Mouse (Mus musculus) liver, embryonic 14.5 days (tissue): ENCODE measurements around the gene BC025446. TPM values are rescaled to one million over a fixed set of nuclear protein-coding genes. Genes with fewer than 3 reads are reported as not detected.

Experiments
- ATAC-seq: fragments of 200-750 bp; cut with Nextera tagmentation; 2 replicates; pipeline ENCODE4 v1.8.0; 2017; ENCODE audit warnings: moderate number of reproducible peaks, mild to moderate bottlenecking, moderate library complexity; ENCODE audit not compliant: insufficient read depth
- DNase-seq, 3 experiments: peaks; one replicate each; pipeline ENCODE4 v3.0.0-alpha.2; 2012 to 2013; ENCODE audit warnings: low read depth in 3 of 3, low spot score in 3 of 3
- H3K27ac ChIP-seq: fragments of 300-500 bp; sonication (generic); 2 replicates; pipeline ENCODE4 v1.5.1; 2014; ENCODE audit warnings: moderate library complexity, mild to moderate bottlenecking, control low read depth, inconsistent platforms
- H3K27me3 ChIP-seq: fragments of 300-500 bp; sonication (generic); 2 replicates; pipeline ENCODE4 v1.6.1; 2014; ENCODE audit warnings: mild to moderate bottlenecking, low read length, moderate library complexity; ENCODE audit not compliant: control insufficient read depth, insufficient read depth
- H3K36me3 ChIP-seq: fragments of 300-500 bp; sonication (generic); replicated peaks from 2 replicates; pipeline ENCODE4 v1.6.1; 2014; ENCODE audit warnings: low read depth; ENCODE audit not compliant: control insufficient read depth, insufficient read depth
- H3K4me1 ChIP-seq, 2 experiments: fragments of 200-500 bp in 1 of 2; fragments of 300-500 bp in 1 of 2; sonication (generic) in 1 of 2; replicated peaks; 2 replicates each; pipeline ENCODE4 v1.6.1; 2012 to 2014; ENCODE audit warnings: antibody characterized with exemption in 1 of 2, inconsistent platforms in 1 of 2, low read length in 1 of 2; ENCODE audit not compliant: control insufficient read depth in 2 of 2, insufficient read depth in 2 of 2
- H3K4me2 ChIP-seq: fragments of 300-500 bp; sonication (generic); 2 replicates; pipeline ENCODE4 v1.6.1; 2014; ENCODE audit warnings: low read depth, mild to moderate bottlenecking, control low read depth, moderate library complexity
- H3K4me3 ChIP-seq, 2 experiments: fragments of 200-500 bp in 1 of 2; fragments of 300-500 bp in 1 of 2; sonication (generic) in 1 of 2; 2 replicates each; pipeline ENCODE4 v1.5.1; 2012 to 2014; ENCODE audit warnings: low read depth in 2 of 2, low read length in 2 of 2, mild to moderate bottlenecking in 2 of 2, control low read depth in 1 of 2, inconsistent platforms in 1 of 2, moderate library complexity in 1 of 2; ENCODE audit not compliant: insufficient read depth in 1 of 2
- H3K9ac ChIP-seq: fragments of 300-500 bp; sonication (generic); replicated peaks from 2 replicates; pipeline ENCODE4 v1.6.1; 2014; ENCODE audit warnings: mild to moderate bottlenecking, control low read depth, moderate library complexity
- H3K9me3 ChIP-seq: fragments of 300-500 bp; sonication (generic); 2 replicates; pipeline ENCODE4 v1.6.1; 2016; ENCODE audit warnings: low read length, mixed read lengths; ENCODE audit not compliant: control insufficient read depth
- CTCF ChIP-seq: IDR thresholded peaks from 2 replicates; pipeline ENCODE4 v1.5.1; 2016; ENCODE audit warnings: antibody characterized with exemption, low read depth, control low read depth
- EP300 ChIP-seq: IDR thresholded peaks from 2 replicates; pipeline ENCODE4 v1.6.1; 2016; ENCODE audit warnings: antibody characterized with exemption, low read depth
- WGBS: fragments of 180-500 bp; shearing (Covaris S2); extraction: QIAGEN DNeasy Blood & Tissue Kit; methylation state at CpG from one replicate; pipeline ENCODE4 v1.1.7; 2014; ENCODE audit not compliant: insufficient replicate concordance; 5-methylcytosine and 5-hydroxymethylcytosine counted together
- polyA plus RNA-seq, 2 experiments: library from polyadenylated mRNA; depleted of rRNA in 1 of 2; stranded (reverse) in 1 of 2; unstranded in 1 of 2; fragments of >200 nt; fragmentation: Nextera tagmentation in 1 of 2; extraction: Ambion mirVana in 1 of 2; gene quantifications; 2 replicates each; pipeline versions ENCODE4 v1.2.1 to v1.2.3; 2012 to 2014

Gene BC025446
- polyA plus RNA-seq, 2 experiments = 3.0 to 5.7 TPM

- WGBS = 20% methylated on average over 1 of the region's 1 CpGs
- no peak for ATAC-seq
- DNase-seq = no peak
- no peaks in the 10 kb centered on the region for H3K27me3 ChIP-seq
- H3K4me3 ChIP-seq = no peak overlapping the region
- H3K36me3 ChIP-seq = no peaks in the 10 kb centered on the region
- no peak overlapping the region; the same call in 1 of the 2 replicates for H3K4me2 ChIP-seq
- H3K4me1 ChIP-seq = no peaks in the 10 kb centered on the region
- H3K9ac ChIP-seq = no peak overlapping the region
- no peak overlapping the region for H3K27ac ChIP-seq
- TF ChIP-seq CTCF = no peak
- no peak for TF ChIP-seq EP300
- no peaks in the 10 kb centered on the region for H3K9me3 ChIP-seq
Measured at GRCm38 (mm10) chr15:75216831-75217230, 655 bp downstream of the BC025446 start.

- Histone ChIP-seq H3K27me3 (no peaks in the 10 kb centered on the region), H3K4me1 (no peaks in the 10 kb centered on the region), H3K9ac (no peak overlapping the region), H3K27ac (no peak overlapping the region), H3K9me3 (no peaks in the 10 kb centered on the region), H3K4me2 (no peak overlapping the region), H3K4me3 (no peak overlapping the region), H3K36me3 (no peaks in the 10 kb centered on the region)
- TF ChIP-seq CTCF (no peak), EP300 (no peak)
- ATAC-seq = no peak
- no peak for DNase-seq
Measured at GRCm38 (mm10) chr15:75221942-75222341, 5.8 kb downstream of the BC025446 start.

GRCm38 (mm10) chr15:75237736-75238288 is 21.6 kb downstream of the BC025446 start:
- DNase-seq (no peak), ATAC-seq (no peak)
- Histone ChIP-seq H3K4me1 (no peaks in the 10 kb centered on the region), H3K9me3 (no peaks in the 10 kb centered on the region), H3K27me3 (no peaks in the 10 kb centered on the region), H3K36me3 (no peaks in the 10 kb centered on the region), H3K9ac (no peak overlapping the region), H3K4me2 (no peak overlapping the region), H3K4me3 (no peak overlapping the region), H3K27ac (no peak overlapping the region)
- no peak for TF ChIP-seq CTCF
- no peak for TF ChIP-seq EP300
- WGBS = 66% methylated on average over 3 of the region's 3 CpGs

GRCm38 (mm10) chr15:75240558-75240957 is 24.4 kb downstream of the BC025446 start:
- no peak overlapping the region for H3K27ac ChIP-seq
- H3K4me2 ChIP-seq = no peak overlapping the region
- H3K4me3 ChIP-seq = no peak overlapping the region
- H3K27me3 ChIP-seq = no peaks in the 10 kb centered on the region
- no peak for ATAC-seq
- H3K36me3 ChIP-seq = no peaks in the 10 kb centered on the region
- no peaks in the 10 kb centered on the region for H3K4me1 ChIP-seq
- 74% methylated on average over 2 of the region's 2 CpGs for WGBS
- DNase-seq = no peak
- H3K9ac ChIP-seq = no peak overlapping the region
- no peak for TF ChIP-seq EP300
- no peak for TF ChIP-seq CTCF
- no peaks in the 10 kb centered on the region for H3K9me3 ChIP-seq

GRCm38 (mm10) chr15:75242756-75243640 is 26.8 kb downstream of the BC025446 start:
- no peak overlapping the region for H3K4me2 ChIP-seq

More at GRCm38 (mm10) chr15:75242756-75243640, 26.8 kb downstream of the BC025446 start:
- no peak for DNase-seq
- Histone ChIP-seq H3K27me3 (no peaks in the 10 kb centered on the region), H3K4me3 (no peak overlapping the region), H3K27ac (no peak overlapping the region), H3K9me3 (no peaks in the 10 kb centered on the region), H3K9ac (no peak overlapping the region), H3K36me3 (no peaks in the 10 kb centered on the region), H3K4me1 (no peaks in the 10 kb centered on the region)
- WGBS = 44% methylated on average over 3 of the region's 3 CpGs
- TF ChIP-seq EP300 = no peak
- no peak for TF ChIP-seq CTCF
- no peak for ATAC-seq
